Mouse (Mus musculus): ENCODE measurements at regions not wholly inside any gene's neighbourhood (a gene's known extent, or its start where the extent isn't known, plus 50 kb on each side); places are given as distances from the start of the nearest gene placed in this dataset.

DNA sequence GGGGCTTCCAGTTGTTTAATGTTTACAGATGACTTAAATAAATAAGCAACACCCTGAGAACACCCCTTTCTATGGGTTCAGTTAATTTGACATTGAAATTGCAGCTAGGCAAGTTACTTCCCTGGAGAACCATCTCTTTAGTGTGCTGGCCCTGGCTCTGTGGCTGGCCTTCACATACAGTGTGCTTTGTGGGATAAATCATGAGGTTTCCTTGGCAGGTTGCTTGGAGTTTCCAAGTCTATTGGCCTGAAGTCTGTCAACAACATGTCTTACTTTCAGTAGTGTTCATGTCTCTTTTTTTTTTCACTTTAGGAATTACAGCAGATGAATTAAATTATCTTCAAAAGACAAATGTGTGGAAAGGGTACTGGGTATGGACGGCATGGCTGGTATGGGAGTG, 359.2 kb upstream of the Dph6 start:
- H3K27ac ChIP-seq (ENCODE audit: insufficient read depth, low read depth, low read length), result no peak overlapping the region
- TF ChIP-seq POLR2A (IDR thresholded peaks at IDR 0.05; ENCODE audit: insufficient read depth, low read depth, low read length) (no peak), CTCF (IDR thresholded peaks at IDR 0.05; ENCODE audit: insufficient read depth, low read depth, low read length) (no peak)
- H3K4me1 ChIP-seq (ENCODE audit: control insufficient read depth, insufficient read depth, low read length), result no peaks in the 10 kb centered on the region
- WGBS, result 96% methylated on average over 1 of the region's 1 CpGs
- no peak overlapping the region for H3K4me3 ChIP-seq (ENCODE audit: insufficient read depth, low read depth, low read length)

DNA sequence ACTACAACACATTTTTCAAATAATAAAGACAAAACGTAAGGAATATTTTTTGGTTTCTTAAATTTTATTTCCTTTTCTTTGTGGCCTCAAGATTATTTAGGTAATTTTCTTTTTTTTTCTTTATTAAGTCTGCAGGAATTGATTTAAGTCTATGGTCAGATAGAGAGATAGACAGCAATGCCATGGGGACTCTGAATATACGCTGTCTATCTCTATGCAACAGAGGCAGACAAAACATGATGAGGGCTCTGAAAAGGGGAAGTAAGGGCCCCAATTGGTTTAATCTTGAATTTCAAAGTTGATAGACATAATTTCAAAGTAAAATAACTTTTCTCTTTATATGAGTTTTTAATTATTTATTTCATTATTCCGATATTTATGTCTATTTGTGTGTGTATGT, 372.0 kb upstream of the Dph6 start:
- 96% methylated on average over 3 of the region's 3 CpGs for WGBS
- TF ChIP-seq POLR2A (IDR thresholded peaks at IDR 0.05; ENCODE audit: insufficient read depth, low read depth, low read length) (no peak), CTCF (IDR thresholded peaks at IDR 0.05; ENCODE audit: insufficient read depth, low read depth, low read length) (no peak)
- Histone ChIP-seq H3K27ac (ENCODE audit: insufficient read depth, low read depth, low read length) (no peak overlapping the region), H3K4me1 (ENCODE audit: control insufficient read depth, insufficient read depth, low read length) (no peaks in the 10 kb centered on the region), H3K4me3 (ENCODE audit: insufficient read depth, low read depth, low read length) (no peak overlapping the region)

DNA sequence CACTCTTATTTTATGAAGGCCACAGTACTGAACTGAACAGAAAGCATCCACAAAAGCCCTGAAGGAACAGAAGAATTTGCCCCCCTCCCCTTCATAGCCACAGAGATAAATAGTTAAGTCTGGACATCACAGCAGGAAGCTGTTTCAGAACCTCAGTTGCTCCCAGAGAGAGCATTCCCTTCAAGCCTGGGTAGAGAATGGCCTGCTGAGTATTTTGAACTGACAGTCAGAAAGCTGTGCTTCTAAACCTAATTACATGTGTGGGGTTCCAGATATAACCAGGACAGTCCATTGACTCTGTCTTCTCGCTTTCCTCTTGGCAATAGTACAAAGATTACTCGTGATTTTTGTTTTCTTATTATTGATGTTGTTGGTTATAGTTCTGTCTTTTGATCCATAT, 376.4 kb upstream of the Dph6 start:
- Histone ChIP-seq H3K27ac (ENCODE audit: insufficient read depth, low read depth, low read length) (no peak overlapping the region), H3K4me1 (ENCODE audit: control insufficient read depth, insufficient read depth, low read length) (no peaks in the 10 kb centered on the region), H3K4me3 (ENCODE audit: insufficient read depth, low read depth, low read length) (no peak overlapping the region)
- TF ChIP-seq POLR2A (IDR thresholded peaks at IDR 0.05; ENCODE audit: insufficient read depth, low read depth, low read length) (no peak), CTCF (IDR thresholded peaks at IDR 0.05; ENCODE audit: insufficient read depth, low read depth, low read length) (no peak)
- 26% methylated on average over 2 of the region's 2 CpGs for WGBS

GRCm38 (mm10) chr2:115036205-115036604, 381.4 kb upstream of the Dph6 start:
- no peak overlapping the region for H3K27ac ChIP-seq (ENCODE audit: insufficient read depth, low read depth, low read length)
- no peaks in the 10 kb centered on the region for H3K4me1 ChIP-seq (ENCODE audit: control insufficient read depth, insufficient read depth, low read length)
- 32% methylated on average over 3 of the region's 3 CpGs for WGBS
- H3K4me3 ChIP-seq (ENCODE audit: insufficient read depth, low read depth, low read length), result no peak overlapping the region
- TF ChIP-seq POLR2A (IDR thresholded peaks at IDR 0.05; ENCODE audit: insufficient read depth, low read depth, low read length) (no peak), CTCF (IDR thresholded peaks at IDR 0.05; ENCODE audit: insufficient read depth, low read depth, low read length) (no peak)

DNA sequence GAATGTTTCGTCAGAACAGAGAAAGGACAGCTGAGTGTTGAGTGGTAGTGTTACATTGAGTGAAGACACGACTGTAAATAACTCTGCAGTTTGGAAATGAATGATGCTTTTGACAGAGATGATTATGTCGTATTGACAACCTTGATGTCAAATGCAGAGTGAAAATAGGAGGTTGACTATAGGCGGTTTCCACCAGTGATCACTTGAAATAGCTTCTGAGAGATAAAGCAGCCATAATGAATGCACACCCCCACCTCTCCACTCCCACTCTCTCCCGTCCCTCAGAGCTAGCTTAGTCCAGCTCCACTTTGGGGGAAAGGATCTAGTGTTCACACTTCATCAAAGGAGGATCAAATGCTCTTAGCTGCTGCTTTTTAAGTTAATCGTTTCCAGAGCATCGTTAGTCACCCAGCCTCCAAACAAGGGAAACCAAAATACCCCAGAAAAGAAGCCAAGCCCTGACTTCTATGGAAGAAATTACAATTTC, 387.6 kb upstream of the Dph6 start:
- 56% methylated on average over 7 of the region's 7 CpGs for WGBS
- Histone ChIP-seq H3K4me1 (ENCODE audit: control insufficient read depth, insufficient read depth, low read length) (no peaks in the 10 kb centered on the region), H3K4me3 (ENCODE audit: insufficient read depth, low read depth, low read length) (no peak overlapping the region), H3K27ac (ENCODE audit: insufficient read depth, low read depth, low read length) (no peak overlapping the region)
- TF ChIP-seq CTCF (IDR thresholded peaks at IDR 0.05; ENCODE audit: insufficient read depth, low read depth, low read length), result no peak
- no peak for TF ChIP-seq POLR2A (IDR thresholded peaks at IDR 0.05; ENCODE audit: insufficient read depth, low read depth, low read length)

- no peaks in the 10 kb centered on the region for H3K4me1 ChIP-seq (ENCODE audit: control insufficient read depth, insufficient read depth, low read length)
- WGBS, result 62% methylated on average over 4 of the region's 4 CpGs
- no peak overlapping the region for H3K27ac ChIP-seq (ENCODE audit: insufficient read depth, low read depth, low read length)
- no peak overlapping the region for H3K4me3 ChIP-seq (ENCODE audit: insufficient read depth, low read depth, low read length)
- TF ChIP-seq CTCF (IDR thresholded peaks at IDR 0.05; ENCODE audit: insufficient read depth, low read depth, low read length), result no peak
- no peak for TF ChIP-seq POLR2A (IDR thresholded peaks at IDR 0.05; ENCODE audit: insufficient read depth, low read depth, low read length)
These were observed 401.7 kb upstream of the Dph6 start for GRCm38 (mm10) chr2:115056327-115057070.

DNA sequence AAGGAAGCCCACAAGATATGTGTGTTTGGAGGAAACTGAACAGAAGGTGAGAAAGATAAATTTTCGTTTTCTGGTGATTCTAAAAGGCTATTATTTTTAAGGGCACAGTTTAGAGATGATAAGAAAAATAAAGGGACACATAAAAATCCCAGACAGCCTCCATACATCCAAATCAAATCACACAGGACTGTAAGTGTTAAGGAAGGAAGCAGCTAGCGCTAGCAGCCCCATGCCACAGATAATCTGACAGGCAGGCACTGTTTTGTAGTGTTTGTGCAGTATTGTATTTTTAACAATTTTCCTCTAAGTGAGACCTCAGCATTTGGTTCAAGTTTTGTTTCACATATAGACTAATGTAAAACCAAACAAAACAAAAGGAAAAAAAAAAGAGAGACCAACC, 402.4 kb upstream of the Dph6 start:
- Histone ChIP-seq H3K4me3 (ENCODE audit: insufficient read depth, low read depth, low read length) (no peak overlapping the region), H3K27ac (ENCODE audit: insufficient read depth, low read depth, low read length) (no peak overlapping the region), H3K4me1 (ENCODE audit: control insufficient read depth, insufficient read depth, low read length) (no peaks in the 10 kb centered on the region)
- WGBS, result 74% methylated on average over 2 of the region's 2 CpGs
- TF ChIP-seq POLR2A (IDR thresholded peaks at IDR 0.05; ENCODE audit: insufficient read depth, low read depth, low read length) (no peak), CTCF (IDR thresholded peaks at IDR 0.05; ENCODE audit: insufficient read depth, low read depth, low read length) (no peak)

DNA sequence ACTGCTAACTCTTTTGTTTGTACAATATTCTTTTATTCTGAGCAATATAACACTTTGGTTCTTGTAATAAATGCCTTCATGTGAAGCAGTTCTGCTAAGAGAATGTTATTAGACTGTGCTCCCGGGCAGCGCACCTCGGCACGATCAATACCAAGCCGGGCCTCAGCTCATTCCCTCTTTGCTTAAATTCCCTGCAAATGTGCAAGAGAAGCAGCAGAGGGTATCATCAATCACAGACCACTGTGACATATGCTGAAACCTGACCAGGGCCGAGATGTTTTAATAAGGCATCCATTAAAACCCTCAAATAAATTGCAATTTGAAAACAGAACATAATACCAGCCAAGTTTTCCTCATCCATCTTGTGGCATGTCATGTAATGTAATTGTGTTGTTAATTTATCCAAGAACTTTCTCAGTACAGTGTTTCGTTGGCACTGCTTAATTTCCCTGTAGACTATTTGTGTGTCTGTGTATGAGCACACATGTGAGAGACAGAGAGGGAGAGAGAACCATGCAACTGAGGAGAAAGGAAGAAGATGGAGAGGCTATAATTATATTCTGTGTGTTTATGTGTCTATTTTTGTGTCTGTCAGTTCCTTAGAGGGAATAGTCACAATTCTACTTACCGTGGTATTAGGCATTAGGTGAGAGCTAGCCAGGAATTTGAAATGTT, 412.9 kb upstream of the Dph6 start:
- Histone ChIP-seq H3K4me1 (ENCODE audit: control insufficient read depth, insufficient read depth, low read length) (no peaks in the 10 kb centered on the region), H3K4me3 (ENCODE audit: insufficient read depth, low read depth, low read length) (no peak overlapping the region), H3K27ac (ENCODE audit: insufficient read depth, low read depth, low read length) (no peak overlapping the region)
- WGBS, result 49% methylated on average over 8 of the region's 8 CpGs
- no peak for TF ChIP-seq POLR2A (IDR thresholded peaks at IDR 0.05; ENCODE audit: insufficient read depth, low read depth, low read length)
- no peak for TF ChIP-seq CTCF (IDR thresholded peaks at IDR 0.05; ENCODE audit: insufficient read depth, low read depth, low read length)

- H3K27ac ChIP-seq (ENCODE audit: insufficient read depth, low read depth, low read length), result no peak overlapping the region
- WGBS, result 83% methylated on average over 4 of the region's 4 CpGs
- no peaks in the 10 kb centered on the region for H3K4me1 ChIP-seq (ENCODE audit: control insufficient read depth, insufficient read depth, low read length)
- H3K4me3 ChIP-seq (ENCODE audit: insufficient read depth, low read depth, low read length), result no peak overlapping the region
- TF ChIP-seq POLR2A (IDR thresholded peaks at IDR 0.05; ENCODE audit: insufficient read depth, low read depth, low read length) (no peak), CTCF (IDR thresholded peaks at IDR 0.05; ENCODE audit: insufficient read depth, low read depth, low read length) (no peak)
These were observed 414.9 kb upstream of the Dph6 start for GRCm38 (mm10) chr2:115069704-115070103.
